7 mouse cellular contexts compared by ENCODE assay signal in genomic region chr11:71019201-71020068, GRCm38 (mm10). TPM values are rescaled to one million over a fixed set of nuclear protein-coding genes. Genes with fewer than 3 reads are reported as not detected.
A peak's percentile ranks its signal among the peaks of the same experiment; 100 is the strongest.
DNase-seq lines count a peak whose midpoint lies in the region; ATAC-seq lines count a peak whose summit lies in the region.

Mis12 (plus strand) TSS chr11:71019611.
Derl2 (minus strand) TSS chr11:71019841.

- H3K4me1 ChIP-seq in embryonic facial prominence, embryonic 11.5 days (ENCODE audit: control insufficient read depth, insufficient read depth, low read length), result no peaks in the 10 kb centered on the region
- peaks cover 23% of the 10 kb centered on the region for H3K4me1 ChIP-seq in limb, embryonic 10.5 days
- H3K4me1 ChIP-seq in midbrain, embryonic 13.5 days (replicated peaks), result peaks cover 52% of the 10 kb centered on the region

- H3K9me3 ChIP-seq in embryonic facial prominence, embryonic 11.5 days (replicated peaks; ENCODE audit: control insufficient read depth, low read length), result no peaks in the 10 kb centered on the region
- no peaks in the 10 kb centered on the region for H3K9me3 ChIP-seq in limb, embryonic 10.5 days (replicated peaks)
- H3K9me3 ChIP-seq in midbrain, embryonic 13.5 days, result no peaks in the 10 kb centered on the region

- H3K9ac ChIP-seq in embryonic facial prominence, embryonic 11.5 days (replicated peaks; ENCODE audit: low read length), result peak within 1 kb of the TSS; percentile 91
- peak within 1 kb of the TSS; percentile 88 for H3K9ac ChIP-seq in midbrain, embryonic 13.5 days (replicated peaks)

- ATAC-seq in embryonic facial prominence, embryonic 11.5 days (replicated peaks; ENCODE audit: insufficient number of reproducible peaks, low FRiP score, low TSS enrichment, low read depth), result peak; percentile 100
- peak; percentile 90 for ATAC-seq in granulocyte monocyte progenitor cell, adult 5-6 weeks (replicated peaks; ENCODE audit: poor library complexity, severe bottlenecking)
- ATAC-seq in midbrain, embryonic 13.5 days, result peak; percentile 100

- peak within 1 kb of the TSS; percentile 87 for H3K4me3 ChIP-seq in embryonic facial prominence, embryonic 11.5 days (ENCODE audit: low read depth, low read length)
- peak within 1 kb of the TSS; percentile 79 for H3K4me3 ChIP-seq in limb, embryonic 10.5 days
- H3K4me3 ChIP-seq in midbrain, embryonic 13.5 days (replicated peaks), result peak within 1 kb of the TSS; percentile 74

- peak within 1 kb of the TSS; percentile 57 for H3K4me2 ChIP-seq in embryonic facial prominence, embryonic 11.5 days (ENCODE audit: low read depth, low read length)
- peak within 1 kb of the TSS; percentile 83 for H3K4me2 ChIP-seq in midbrain, embryonic 13.5 days (replicated peaks)

- peak; percentile 98 for DNase-seq in adrenal gland, postnatal 14 days
- peak; percentile 98 for DNase-seq in embryonic facial prominence, embryonic 11.5 days (ENCODE audit: low spot score)
- peak; percentile 100 for DNase-seq in kidney, adult 11 months
- DNase-seq in limb, embryonic 10.5 days (ENCODE audit: low spot score), result peak; percentile 96
- peak; percentile 95 for DNase-seq in spleen, adult 12 weeks (ENCODE audit: low spot score)

- WGBS in embryonic facial prominence, embryonic 11.5 days, result under 1% methylated on average over 68 of the region's 71 CpGs
- WGBS in limb, embryonic 10.5 days, result under 1% methylated on average over 71 of the region's 71 CpGs
- WGBS in midbrain, embryonic 13.5 days, result under 1% methylated on average over 71 of the region's 71 CpGs

- H3K36me3 ChIP-seq in embryonic facial prominence, embryonic 11.5 days (replicated peaks; ENCODE audit: control insufficient read depth, insufficient read depth, low read depth, low read length), result no peaks in the 10 kb centered on the region
- peaks cover 47% of the 10 kb centered on the region for H3K36me3 ChIP-seq in limb, embryonic 10.5 days
- H3K36me3 ChIP-seq in midbrain, embryonic 13.5 days, result 0 out of 2 replicates have a peak, but pooled peaks cover under 1% of the 10 kb centered on the region

- no peaks in the 10 kb centered on the region for H3K27me3 ChIP-seq in embryonic facial prominence, embryonic 11.5 days (ENCODE audit: control insufficient read depth, insufficient read depth, low read length)
- no peaks in the 10 kb centered on the region for H3K27me3 ChIP-seq in limb, embryonic 10.5 days (ENCODE audit: low read depth, poor library complexity, severe bottlenecking)
- H3K27me3 ChIP-seq in midbrain, embryonic 13.5 days, result no peaks in the 10 kb centered on the region

- peak within 1 kb of the TSS; percentile 80 for H3K27ac ChIP-seq in embryonic facial prominence, embryonic 11.5 days (replicated peaks; ENCODE audit: low read depth, low read length)
- H3K27ac ChIP-seq in limb, embryonic 10.5 days, result peak within 1 kb of the TSS; percentile 96
- peak within 1 kb of the TSS; percentile 87 for H3K27ac ChIP-seq in midbrain, embryonic 13.5 days

RNA-seq across cellular contexts. Expression of gene Mis12, which starts in this region (rescaled TPM):
- 23.2 and 24.4 TPM in 2 replicates for total RNA-seq in adrenal gland, postnatal 14 days (2021)
- 58.8 and 64.9 TPM in 2 replicates for polyA plus RNA-seq in embryonic facial prominence, embryonic 11.5 days (2014; fragmentation: Nextera tagmentation; extraction: Ambion mirVana)
- total RNA-seq in granulocyte monocyte progenitor cell, adult 5-6 weeks (2014; fragmentation: Nextera tagmentation), result 34.3 and 37.5 TPM in 2 replicates
- 30.1 and 34.5 TPM in 2 replicates for total RNA-seq in granulocyte monocyte progenitor cell, adult 5-6 weeks (2017)
- 56.2 and 65.1 TPM in 2 replicates for polyA plus RNA-seq in limb, embryonic 10.5 days (2016; fragmentation: Nextera tagmentation; extraction: Ambion mirVana)
- 42.3 and 46.1 TPM in 2 replicates for polyA plus RNA-seq in midbrain, embryonic 13.5 days (2015; fragmentation: Nextera tagmentation; extraction: Ambion mirVana)

RNA-seq across cellular contexts. Expression of gene Derl2, which starts in this region (rescaled TPM):
- total RNA-seq in adrenal gland, postnatal 14 days (2021), result 56.0 and 60.2 TPM in 2 replicates
- polyA plus RNA-seq in embryonic facial prominence, embryonic 11.5 days (2014; fragmentation: Nextera tagmentation; extraction: Ambion mirVana), result 43.3 and 47.7 TPM in 2 replicates
- total RNA-seq in granulocyte monocyte progenitor cell, adult 5-6 weeks (2014; fragmentation: Nextera tagmentation), result 24.5 and 34.0 TPM in 2 replicates
- 48.3 and 48.8 TPM in 2 replicates for total RNA-seq in granulocyte monocyte progenitor cell, adult 5-6 weeks (2017)
- 34.4 and 34.7 TPM in 2 replicates for polyA plus RNA-seq in limb, embryonic 10.5 days (2016; fragmentation: Nextera tagmentation; extraction: Ambion mirVana)
- polyA plus RNA-seq in midbrain, embryonic 13.5 days (2015; fragmentation: Nextera tagmentation; extraction: Ambion mirVana), result 36.2 and 37.9 TPM in 2 replicates

Comparison
In these comparisons a context has a peak if more than half of its experiments do, and no peak if none do; other contexts are left out.
1. Peak in every context shown above with its lines: DNase-seq, ATAC-seq, H3K4me3 ChIP-seq and H3K27ac ChIP-seq.